Mouse (Mus musculus) kidney, adult 2 months (tissue): Measurements from ENCODE around the gene Mif.

Experiments
- CTCF ChIP-seq: fragments of 200-500 bp; conservative IDR thresholded peaks from 2 replicates; pipeline ENCODE4 v1.5.1; 2011; ENCODE audit warnings: low read depth, mild to moderate bottlenecking, control low read depth, low read length, moderate library complexity, mixed read lengths; ENCODE audit not compliant: insufficient read depth, insufficient read length
- POLR2A ChIP-seq: fragments of 200-500 bp; IDR thresholded peaks from one replicate; pipeline ENCODE4 v1.6.1; 2011; ENCODE audit warnings: low read depth, low read length, control low read depth

GRCm38 (mm10) chr10:75872025-75872914 is 12.2 kb upstream of the Mif start:
- TF ChIP-seq POLR2A (no peak), CTCF (no peak)
